Mouse (Mus musculus): ENCODE data around the gene Cdk5r1. TPM values are rescaled to one million over a fixed set of nuclear protein-coding genes. Genes with fewer than 3 reads are reported as not detected.

The Cdk5r1 gene
- total RNA-seq, 1 experiment from 2014 or later, result 1.5 TPM

DNA sequence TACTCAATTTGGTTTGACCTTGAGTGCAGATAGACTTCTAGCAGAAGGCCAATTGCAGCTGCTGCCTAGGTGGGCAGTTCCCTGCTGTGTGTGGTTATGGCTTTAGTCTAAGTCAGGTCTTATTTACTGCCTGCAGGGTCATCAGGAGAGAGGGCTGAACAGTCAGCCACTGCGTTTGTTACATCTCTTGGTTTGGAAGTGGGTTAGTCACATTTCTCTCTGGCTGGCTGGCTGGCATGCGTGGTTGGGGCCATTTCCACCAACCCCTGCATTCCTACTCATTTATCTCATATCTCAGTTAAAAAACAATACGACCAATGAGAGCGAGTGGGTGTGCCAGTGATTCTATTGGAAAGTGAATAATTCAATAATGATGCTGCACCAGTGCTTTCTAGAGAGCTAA lies 22.7 kb downstream of the Cdk5r1 start:
- ATAC-seq (replicated peaks; ENCODE audit: low read depth, poor library complexity, severe bottlenecking), result no peak

DNA sequence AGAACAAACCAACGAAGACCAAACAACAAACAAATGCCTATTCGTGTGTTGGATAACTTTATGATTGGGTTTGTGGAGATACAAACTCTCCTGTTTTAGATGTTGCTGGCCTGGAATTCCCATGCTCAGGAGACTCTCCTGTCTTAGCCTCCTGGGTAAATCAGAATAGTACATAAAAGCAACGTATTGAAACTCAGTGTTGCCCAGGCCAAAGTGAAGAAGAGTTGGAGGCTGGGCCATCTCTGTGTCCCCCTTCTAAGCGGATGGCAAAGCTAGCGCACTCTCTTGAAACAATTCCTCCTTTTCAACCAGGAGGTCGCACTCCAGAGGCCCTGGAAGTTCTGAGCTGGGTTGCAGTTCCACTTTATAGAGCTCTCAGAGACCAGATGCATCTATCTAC lies 26.5 kb downstream of the Cdk5r1 start:
- ATAC-seq (replicated peaks; ENCODE audit: low read depth, poor library complexity, severe bottlenecking), result no peak

DNA sequence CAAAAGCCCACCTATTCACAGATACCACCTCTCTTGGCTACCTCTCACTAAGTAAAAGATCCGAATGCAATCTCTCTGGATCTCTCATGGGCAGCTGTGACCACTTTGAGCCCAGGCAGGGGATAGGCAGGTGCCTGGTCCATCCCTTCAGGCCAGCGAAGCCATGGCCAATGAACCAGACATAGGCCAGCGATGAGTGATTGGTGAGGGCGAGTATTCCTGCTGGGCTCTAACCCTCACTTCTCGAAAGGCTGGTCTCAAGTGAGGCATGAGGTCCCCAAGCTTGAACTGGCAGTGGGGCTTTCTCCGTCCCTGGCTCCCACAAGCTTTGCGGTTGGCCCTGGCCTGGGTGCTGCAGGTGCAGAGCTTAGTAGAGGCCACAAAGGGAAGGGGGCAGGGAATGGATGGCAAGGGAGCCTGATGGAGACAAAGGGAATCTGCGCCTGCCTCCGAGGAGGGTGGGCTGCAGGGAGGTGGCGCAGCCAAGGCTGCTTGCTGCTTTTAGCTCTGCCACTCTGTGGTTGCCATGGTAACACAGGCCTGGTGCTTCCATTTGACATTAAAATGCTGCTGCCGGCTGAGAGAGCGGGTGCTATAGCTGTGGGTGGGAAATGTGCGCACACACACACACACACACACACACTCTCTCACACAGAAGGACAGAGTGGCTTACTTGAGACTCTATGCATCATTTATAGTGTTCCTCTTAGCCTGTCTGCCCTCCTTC lies 27.1 kb downstream of the Cdk5r1 start:
- ATAC-seq (replicated peaks; ENCODE audit: low read depth, poor library complexity, severe bottlenecking), result no peak

DNA sequence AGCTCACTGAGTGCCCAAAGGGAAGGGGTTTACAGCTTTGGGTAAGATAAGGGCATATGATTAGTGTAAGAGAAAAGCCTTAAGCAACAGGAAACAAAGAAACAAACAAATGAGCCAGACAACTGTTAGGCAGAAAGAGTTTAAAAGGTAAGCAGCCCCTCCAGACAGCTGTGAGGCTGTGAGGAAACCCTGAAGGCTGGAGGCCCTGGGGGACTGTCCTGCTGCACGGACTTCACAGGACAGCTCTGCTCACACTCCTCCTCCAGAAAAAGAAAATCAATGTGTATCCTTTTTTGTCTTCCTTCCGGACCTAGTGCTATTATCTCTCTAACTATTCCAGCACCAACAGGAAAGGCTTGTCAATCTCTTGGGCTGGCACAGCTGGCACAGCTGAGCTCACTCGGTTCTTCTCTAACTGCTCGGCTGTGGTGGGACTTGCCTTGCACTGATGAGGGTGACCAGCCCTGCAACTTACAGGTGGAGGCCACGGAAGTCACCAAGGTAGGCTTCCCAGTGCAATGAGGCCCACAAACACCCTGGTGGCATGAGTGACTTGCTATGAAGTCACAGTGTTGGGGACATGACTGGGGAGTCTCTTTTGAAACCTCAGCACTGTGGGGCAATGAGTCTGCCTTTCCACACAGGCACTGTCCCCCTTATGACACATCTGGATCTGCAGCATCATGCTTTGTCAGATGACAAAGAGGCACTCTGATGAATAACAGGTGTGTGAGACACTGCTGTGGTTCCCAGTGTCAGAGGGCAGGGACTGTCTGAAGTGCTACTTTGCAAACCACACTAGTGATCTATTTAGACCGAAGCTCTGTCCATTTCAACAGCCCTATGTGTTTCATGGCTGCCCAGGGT lies 27.9 kb downstream of the Cdk5r1 start:
- peak; percentile 15; the same call in 1 of the 2 replicates for ATAC-seq (replicated peaks; ENCODE audit: low read depth, poor library complexity, severe bottlenecking)

DNA sequence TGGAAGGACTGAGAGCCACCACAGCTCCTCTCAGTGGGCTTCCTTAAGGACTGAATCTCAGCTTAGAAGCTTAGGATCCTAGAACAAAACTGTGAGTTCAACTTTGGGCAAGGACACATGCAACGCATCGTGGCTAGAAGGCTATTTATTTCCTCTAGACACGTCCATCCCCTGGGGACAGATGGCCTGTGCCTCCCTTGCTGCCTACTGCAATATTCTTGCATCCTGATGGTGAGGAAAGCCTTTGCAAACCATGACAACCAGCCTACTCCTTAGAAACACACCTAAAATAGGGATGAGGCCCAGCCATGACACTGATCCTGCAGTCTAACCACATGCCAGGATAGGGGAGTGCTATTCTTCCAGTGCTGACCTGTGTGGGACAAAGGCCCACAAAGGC lies 28.8 kb downstream of the Cdk5r1 start:
- ATAC-seq (replicated peaks; ENCODE audit: low read depth, poor library complexity, severe bottlenecking), result no peak

DNA sequence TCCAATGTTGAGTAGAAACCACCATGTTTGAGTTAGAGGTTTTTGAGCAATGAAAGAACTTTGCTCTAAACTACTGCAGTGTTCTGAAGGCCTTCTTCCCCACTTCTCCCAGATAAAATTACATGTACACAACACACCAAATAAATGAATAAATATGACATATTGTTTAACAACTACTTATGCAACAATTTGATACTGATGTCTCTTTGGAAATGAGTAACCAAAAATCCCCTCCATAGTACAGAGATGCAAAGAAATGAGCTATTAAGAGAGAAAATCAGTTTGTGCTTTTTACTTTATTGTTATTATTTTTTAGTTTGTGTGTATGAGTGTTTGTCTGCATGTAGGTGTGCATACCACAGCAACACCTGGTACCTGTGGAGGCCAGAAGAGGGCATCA lies 29.7 kb downstream of the Cdk5r1 start:
- ATAC-seq (replicated peaks; ENCODE audit: low read depth, poor library complexity, severe bottlenecking), result no peak

DNA sequence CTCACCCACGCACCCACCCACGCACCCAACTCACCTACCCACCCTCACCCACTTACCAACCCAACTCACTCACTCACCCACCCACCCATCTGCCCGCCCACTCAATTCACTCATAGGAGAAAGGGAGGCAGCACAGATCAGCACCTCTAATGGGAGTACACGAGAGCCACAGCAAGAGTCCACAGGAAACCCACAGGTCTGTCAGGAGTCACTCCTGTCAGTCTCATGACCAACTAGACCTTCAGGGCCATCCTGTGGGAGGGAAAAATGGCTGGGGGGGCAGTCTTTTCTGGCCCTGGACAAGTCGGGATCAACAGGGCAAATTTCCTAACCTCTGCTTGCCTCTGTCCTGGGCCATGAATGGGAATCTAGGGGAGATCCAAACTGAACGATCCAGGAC lies 31.0 kb downstream of the Cdk5r1 start:
- ATAC-seq (replicated peaks; ENCODE audit: low read depth, poor library complexity, severe bottlenecking), result no peak

DNA sequence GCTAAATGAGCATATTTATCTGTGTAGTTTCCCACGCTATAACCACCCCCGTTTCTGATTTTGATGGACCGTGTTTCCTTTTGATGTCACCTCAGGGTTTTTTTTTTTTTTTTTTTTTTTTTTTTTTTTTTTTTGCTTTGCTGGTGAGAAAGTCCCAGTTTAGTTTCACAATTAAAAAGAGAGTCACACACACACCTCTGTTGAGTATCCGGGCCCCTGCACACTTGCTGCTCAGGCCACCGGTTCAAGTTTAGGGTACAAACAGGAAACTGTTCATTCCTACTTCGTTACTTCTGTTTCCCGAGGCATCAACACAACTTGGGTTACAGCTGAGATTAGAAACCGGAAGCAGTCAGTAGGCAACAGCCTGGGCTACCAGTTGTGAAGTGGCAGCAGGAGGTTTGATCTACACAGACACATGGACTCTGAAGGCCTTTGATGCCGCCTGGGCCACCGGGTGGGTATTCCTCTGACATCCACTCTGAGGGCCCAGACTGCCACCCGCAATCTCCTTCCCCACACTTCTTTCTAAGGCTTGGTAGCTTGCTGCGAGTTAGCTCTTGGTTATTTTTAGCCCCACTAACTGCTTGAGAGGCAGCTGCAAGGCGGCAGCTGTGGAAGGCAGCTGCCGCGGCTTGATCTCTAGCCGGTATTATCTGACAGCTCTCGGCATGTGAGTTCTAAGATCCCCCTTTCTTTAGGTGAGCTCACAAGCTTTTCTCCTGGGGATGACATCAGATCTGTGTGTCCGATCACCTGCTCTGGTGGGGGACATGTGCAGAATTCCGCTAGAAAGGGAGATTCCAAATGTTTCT lies 31.7 kb downstream of the Cdk5r1 start:
- ATAC-seq (replicated peaks; ENCODE audit: low read depth, poor library complexity, severe bottlenecking), result peak; percentile 71

DNA sequence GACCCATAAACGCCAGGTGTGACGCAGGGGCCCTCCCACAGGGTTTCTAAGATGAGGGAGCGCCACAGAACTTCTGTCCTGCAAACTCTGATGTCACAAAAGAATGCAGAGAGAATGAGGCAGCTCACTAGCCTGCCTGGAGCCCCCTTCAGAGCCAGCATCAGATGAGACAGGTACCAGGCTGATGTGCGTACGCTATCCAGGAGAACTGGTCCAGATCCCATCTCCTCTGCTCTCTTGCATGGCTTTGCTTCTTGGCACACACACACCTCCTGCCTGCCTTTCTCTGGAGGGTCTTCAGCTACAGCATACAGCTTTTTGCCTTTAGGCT lies 32.3 kb downstream of the Cdk5r1 start:
- no peak for ATAC-seq (replicated peaks; ENCODE audit: low read depth, poor library complexity, severe bottlenecking)

DNA sequence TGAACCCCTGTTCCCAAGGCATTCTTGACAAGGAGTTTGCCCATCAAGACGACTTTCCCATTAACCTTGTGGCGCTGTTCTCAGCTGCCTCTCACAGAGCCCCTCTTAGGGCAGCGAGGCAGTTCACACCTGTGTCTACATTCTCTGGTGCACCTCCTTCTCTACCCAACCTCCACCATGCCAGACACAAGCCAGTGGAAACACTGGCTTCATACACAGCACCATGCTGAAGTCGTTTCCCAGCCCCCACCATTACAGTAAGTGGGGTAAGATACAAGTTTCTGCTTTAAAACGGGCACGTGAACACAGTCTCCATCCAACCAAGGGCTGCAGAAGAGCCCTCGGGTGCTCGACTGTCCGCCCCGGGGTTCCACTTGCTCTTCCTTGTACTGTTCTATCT lies 33.3 kb downstream of the Cdk5r1 start:
- no peak for ATAC-seq (replicated peaks; ENCODE audit: low read depth, poor library complexity, severe bottlenecking)

DNA sequence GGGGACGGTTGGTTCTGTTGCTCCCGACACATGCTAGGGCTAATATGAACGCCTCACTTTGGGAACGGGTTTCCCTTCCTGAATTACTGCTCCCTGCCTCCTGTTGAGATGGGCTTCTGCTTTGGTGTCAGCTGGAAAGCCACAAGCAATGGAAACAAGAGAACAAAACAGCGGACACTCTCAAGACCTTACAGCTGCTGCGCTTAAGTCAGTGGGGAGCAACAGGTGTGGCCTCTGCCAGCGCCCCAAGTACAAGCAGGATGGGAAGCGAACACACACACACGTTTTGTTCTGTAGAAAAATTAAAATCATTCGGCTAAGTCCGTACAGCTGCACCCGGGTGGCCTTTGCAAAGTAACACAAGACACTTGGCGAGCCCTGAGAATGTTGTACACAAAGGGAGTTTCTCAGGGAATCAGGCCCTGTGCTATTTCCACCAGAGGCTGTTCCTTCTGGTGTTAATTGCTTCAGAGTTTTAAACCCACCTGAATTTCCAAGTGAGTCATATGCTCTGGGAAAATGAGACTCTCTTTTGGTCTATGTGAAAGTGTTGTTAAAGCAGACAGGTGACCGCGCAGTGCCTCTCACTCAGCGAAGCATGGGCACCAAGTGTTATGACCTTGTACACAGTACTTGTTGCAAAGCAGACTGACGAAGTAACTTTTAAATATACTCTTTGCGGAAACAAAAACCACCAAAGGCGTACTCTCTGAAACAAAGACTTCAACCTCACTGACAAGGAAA lies 35.7 kb downstream of the Cdk5r1 start:
- no peak for ATAC-seq (replicated peaks; ENCODE audit: low read depth, poor library complexity, severe bottlenecking)

DNA sequence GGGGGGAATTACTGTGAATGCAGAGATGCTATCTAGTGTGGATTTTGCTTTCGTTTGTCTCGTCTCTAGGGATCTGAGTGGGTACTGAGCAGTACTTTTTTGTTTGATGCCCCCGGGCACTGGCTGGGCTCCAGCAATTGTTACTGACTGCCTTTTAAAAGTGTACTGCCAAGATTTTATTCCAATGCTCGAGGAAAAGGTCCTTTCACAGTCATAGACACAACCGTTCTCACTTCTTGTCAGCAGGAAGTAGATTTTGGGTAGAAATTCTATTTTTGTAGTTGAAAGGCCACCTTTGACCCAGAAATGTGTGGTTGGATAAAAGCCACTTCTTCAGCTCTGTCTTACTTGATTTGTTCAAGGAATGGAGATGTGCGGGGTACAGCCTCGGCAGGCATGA lies 37.0 kb downstream of the Cdk5r1 start:
- ATAC-seq (replicated peaks; ENCODE audit: low read depth, poor library complexity, severe bottlenecking), result no peak

DNA sequence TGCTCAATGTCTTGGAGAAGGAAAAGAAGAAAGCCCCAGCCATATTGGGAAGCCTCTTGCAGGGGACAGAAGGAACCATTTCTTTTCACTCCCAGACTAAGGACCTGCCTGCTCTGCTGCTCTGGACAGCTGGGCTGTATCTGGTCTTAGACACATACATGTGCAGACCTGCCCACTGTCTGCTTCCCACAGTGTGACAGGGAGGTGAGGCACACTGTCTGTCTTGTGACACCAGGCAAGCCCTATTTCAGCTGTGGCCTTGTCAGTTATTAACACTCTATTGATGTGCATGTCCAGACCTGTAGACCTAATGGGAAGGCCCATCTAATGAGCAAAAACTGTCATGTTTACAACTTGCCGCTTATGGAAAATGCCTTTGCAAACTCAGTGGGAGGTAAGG lies 38.5 kb downstream of the Cdk5r1 start:
- no peak for ATAC-seq (replicated peaks; ENCODE audit: low read depth, poor library complexity, severe bottlenecking)

DNA sequence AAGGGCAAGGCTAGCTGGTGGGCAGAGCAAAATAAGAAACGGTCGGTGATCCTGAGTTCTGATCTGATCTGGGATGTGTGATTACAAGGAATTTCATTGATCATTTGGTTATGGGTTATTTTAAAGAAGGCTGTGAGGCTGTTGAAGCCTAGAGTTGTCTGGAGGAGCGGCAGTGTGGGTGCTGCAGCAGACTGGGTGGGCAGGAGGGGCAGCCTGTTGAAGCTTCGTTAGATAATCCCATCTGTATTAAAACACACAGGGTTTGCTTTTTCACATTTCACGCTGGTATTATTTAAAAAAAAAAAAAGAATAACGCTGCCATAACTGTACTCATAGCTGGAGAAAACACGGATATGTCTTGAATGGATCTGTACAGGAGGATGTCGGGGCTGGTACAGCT lies 39.1 kb downstream of the Cdk5r1 start:
- ATAC-seq (replicated peaks; ENCODE audit: low read depth, poor library complexity, severe bottlenecking), result no peak

DNA sequence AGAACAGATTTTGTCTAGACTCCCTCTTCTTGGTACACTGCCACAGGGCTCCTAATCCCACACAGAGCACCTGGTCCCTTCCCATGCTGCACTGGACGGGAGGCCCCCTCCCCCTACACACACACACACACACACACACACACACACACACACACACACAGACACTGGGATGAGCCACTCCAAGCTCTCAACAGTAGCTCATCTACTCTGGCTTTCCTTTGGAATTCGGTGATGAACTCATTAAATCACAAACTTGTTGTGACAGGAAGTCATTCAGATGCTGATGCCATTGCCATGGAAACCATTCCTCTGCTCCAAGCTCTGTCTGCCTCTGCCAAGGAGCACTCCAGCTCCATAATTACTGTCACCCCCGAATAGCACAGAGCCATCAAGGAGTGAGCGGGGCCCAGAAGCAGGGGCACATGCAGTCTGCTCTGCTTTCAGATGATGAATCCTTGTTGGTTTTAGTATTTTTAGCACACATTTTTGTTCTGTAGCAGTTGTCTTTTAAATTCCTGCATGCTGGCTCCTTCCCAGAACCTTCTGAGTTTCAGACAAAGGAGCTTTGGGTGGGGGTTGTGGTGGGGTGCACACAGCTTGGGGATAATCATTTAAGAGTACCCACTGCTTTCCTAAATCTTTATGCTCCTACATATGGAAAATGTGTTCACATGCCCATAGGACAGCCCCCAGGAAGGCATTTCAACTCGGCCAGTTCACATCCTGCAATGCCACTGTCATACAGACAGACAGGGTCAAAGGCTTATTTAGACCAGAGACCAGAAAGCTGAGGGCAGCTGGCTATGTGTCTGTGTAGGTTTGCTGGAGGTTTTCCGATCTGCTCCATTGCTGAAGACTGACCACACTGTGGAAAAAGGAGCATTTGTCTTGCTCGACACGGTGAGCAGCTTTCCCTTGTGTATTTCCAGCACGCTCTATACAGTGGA lies 41.9 kb downstream of the Cdk5r1 start:
- no peak for ATAC-seq (replicated peaks; ENCODE audit: low read depth, poor library complexity, severe bottlenecking)

DNA sequence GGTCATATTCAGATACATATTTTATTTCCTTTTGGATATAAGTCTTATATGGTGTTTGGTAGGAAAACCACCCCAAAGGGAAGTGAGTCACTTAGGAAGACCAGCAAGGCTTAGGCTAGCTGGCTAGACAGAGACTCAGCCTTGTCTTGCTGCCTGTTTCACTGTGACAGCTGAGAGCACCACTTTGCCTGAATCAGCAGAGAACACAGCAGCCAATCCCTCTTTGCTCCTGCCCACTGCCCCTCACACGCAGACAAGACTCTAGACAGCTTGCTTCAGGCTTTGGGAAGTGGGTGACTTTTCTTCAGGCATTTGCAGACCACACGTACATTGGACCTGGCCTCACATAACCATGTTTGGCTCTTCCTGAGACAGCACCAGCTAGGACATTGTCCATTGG lies 44.3 kb downstream of the Cdk5r1 start:
- no peak for ATAC-seq (replicated peaks; ENCODE audit: low read depth, poor library complexity, severe bottlenecking)

DNA sequence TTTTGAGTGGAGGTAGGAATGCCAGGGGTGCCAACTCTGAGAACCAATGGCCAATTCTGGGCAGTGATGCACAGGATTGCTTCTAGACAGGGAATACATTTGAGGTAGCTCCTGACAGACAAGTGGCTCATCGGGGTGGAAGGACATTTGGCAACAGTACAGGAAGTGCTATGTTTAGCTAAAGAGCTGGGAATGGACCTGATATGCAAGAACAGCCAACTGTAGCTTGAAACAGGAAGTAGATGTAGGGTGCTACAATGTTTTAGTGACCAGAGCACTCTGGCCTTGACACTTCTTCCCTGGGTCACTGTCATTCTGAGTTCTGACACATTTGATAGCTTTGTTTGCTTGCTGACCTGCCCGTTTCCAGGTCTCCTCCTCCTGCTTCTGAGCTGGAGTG lies 46.0 kb downstream of the Cdk5r1 start:
- peak; percentile 69; the same call in 1 of the 2 replicates for ATAC-seq (replicated peaks; ENCODE audit: low read depth, poor library complexity, severe bottlenecking)

DNA sequence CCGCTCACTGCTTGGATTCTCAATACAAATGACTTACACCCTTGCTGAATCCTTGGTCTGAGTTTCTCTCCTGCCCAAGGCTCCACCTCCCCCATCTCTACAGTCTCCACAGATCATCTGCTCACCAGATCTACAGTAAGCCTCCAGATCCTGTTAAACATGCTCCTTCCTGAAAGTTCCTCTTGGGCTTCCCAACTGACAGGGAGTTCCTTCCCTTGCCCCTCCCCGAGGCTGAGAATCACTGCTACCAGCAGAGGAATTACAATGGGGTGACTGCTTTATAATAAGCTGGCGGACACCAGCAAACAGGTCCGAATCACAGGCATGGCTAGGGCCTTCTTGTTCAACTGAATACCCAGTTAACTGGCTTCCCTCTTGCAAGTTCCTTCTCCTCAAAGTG lies 46.6 kb downstream of the Cdk5r1 start:
- no peak for ATAC-seq (replicated peaks; ENCODE audit: low read depth, poor library complexity, severe bottlenecking)

DNA sequence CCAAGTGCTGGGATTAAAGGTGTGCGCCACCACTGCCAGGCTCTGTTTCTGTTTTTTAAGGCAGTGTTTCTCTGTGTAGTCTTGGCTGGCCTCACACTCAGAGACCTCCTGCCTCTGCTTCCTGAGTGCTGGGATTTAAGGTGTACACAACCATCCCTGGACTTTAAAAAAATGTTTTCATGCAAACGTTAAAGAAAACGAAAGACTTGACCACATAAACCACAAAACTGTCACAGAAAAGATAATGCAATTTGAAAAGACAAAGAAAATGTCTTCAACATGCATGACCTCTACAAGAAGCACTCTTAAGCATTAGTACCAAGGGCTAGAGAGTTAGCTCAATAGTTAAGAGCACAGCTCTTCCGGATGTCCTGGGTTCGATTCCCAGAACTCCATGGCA lies 47.4 kb downstream of the Cdk5r1 start:
- no peak for ATAC-seq (replicated peaks; ENCODE audit: low read depth, poor library complexity, severe bottlenecking)
